Mouse (Mus musculus): ENCODE data around the gene Olfr763.

GRCm38 (mm10) chr10:128970740-128971250 is 39.8 kb upstream of the Olfr763 start:
- TF ChIP-seq CTCF (IDR thresholded peaks at IDR 0.05; ENCODE audit: low read depth), result no peak
- no peak for TF ChIP-seq EP300 (IDR thresholded peaks at IDR 0.05; ENCODE audit: low read depth)

Data from heart, postnatal 0 days (tissue).